Mouse (Mus musculus) neural tube, embryonic 11.5 days (tissue): ENCODE measurements around the gene Olfr645. TPM values are rescaled to one million over a fixed set of nuclear protein-coding genes. Genes with fewer than 3 reads are reported as not detected.

Source experiments
- ATAC-seq: fragments of 200-750 bp; cut with Nextera tagmentation; 2 replicates; pipeline ENCODE4 v1.8.0; 2017; ENCODE audit warnings: moderate number of reproducible peaks, mild to moderate bottlenecking, moderate TSS enrichment, moderate library complexity; ENCODE audit not compliant: insufficient read depth, low FRiP score, low TSS enrichment
- DNase-seq: peaks from one replicate; pipeline ENCODE4 v3.0.0-alpha.2; 2015; ENCODE audit warnings: low spot score
- H3K27ac ChIP-seq: fragments of 300-500 bp; sonication (generic); 2 replicates; pipeline ENCODE4 v1.5.1; 2014; ENCODE audit warnings: low read depth, mild to moderate bottlenecking, low read length
- H3K27me3 ChIP-seq: fragments of 300-500 bp; sonication (generic); 2 replicates; pipeline ENCODE4 v1.6.1; 2014; ENCODE audit warnings: mild to moderate bottlenecking, low read length, mixed read lengths; ENCODE audit not compliant: control insufficient read depth, insufficient read depth
- H3K36me3 ChIP-seq: fragments of 300-500 bp; sonication (generic); 2 replicates; pipeline ENCODE4 v1.6.1; 2014; ENCODE audit warnings: mild to moderate bottlenecking, low read length, moderate library complexity, mixed read lengths; ENCODE audit not compliant: control insufficient read depth, insufficient read depth
- H3K4me1 ChIP-seq: fragments of 300-500 bp; sonication (generic); 2 replicates; pipeline ENCODE4 v1.6.1; 2014; ENCODE audit warnings: low read length, mixed read lengths; ENCODE audit not compliant: control insufficient read depth, insufficient read depth
- H3K4me2 ChIP-seq: fragments of 300-500 bp; sonication (generic); 2 replicates; pipeline ENCODE4 v1.6.1; 2014; ENCODE audit warnings: low read depth, mild to moderate bottlenecking, moderate library complexity
- H3K4me3 ChIP-seq: fragments of 300-500 bp; sonication (generic); 2 replicates; pipeline ENCODE4 v1.5.1; 2014; ENCODE audit warnings: low read depth, low read length
- H3K9ac ChIP-seq: fragments of 300-500 bp; sonication (generic); 2 replicates; pipeline ENCODE4 v1.6.1; 2014; ENCODE audit warnings: mild to moderate bottlenecking, low read length
- H3K9me3 ChIP-seq: fragments of 300-500 bp; sonication (generic); 2 replicates; pipeline ENCODE4 v1.6.1; 2016; ENCODE audit warnings: low read length; ENCODE audit not compliant: control insufficient read depth
- WGBS: fragments of 180-500 bp; shearing (Covaris S2); extraction: QIAGEN DNeasy Blood & Tissue Kit; methylation state at CpG from one replicate; pipeline ENCODE4 v1.1.7; 2014; 5-methylcytosine and 5-hydroxymethylcytosine counted together
- polyA plus RNA-seq: library from polyadenylated mRNA; unstranded; fragments of >200 nt; fragmentation: Nextera tagmentation; extraction: Ambion mirVana; gene quantifications from 2 replicates; pipeline ENCODE4 v1.2.1, GENCODE M21; 2014

The Olfr645 gene
- polyA plus RNA-seq, 1 experiment from 2014 or later, result not detected

GRCm38 (mm10) chr7:104035145-104035544, 50.1 kb downstream of the Olfr645 start, which contains the start of gene Olfr641:
Gene Olfr641 (plus strand): TSS chr7:104035445.
- no peak within 1 kb of the TSS for H3K9ac ChIP-seq
- H3K27ac ChIP-seq, result no peak within 1 kb of the TSS
- no peaks in the 10 kb centered on the region for H3K4me1 ChIP-seq
- DNase-seq, result no peak
- no peaks in the 10 kb centered on the region for H3K27me3 ChIP-seq
- no peak for ATAC-seq
- no peak within 1 kb of the TSS for H3K4me3 ChIP-seq
- H3K4me2 ChIP-seq, result no peak within 1 kb of the TSS
- no peaks in the 10 kb centered on the region for H3K36me3 ChIP-seq
- H3K9me3 ChIP-seq, result no peaks in the 10 kb centered on the region
- WGBS, result 80% methylated on average over 1 of the region's 1 CpGs

Other genes with a start within 250 kb of the Olfr645 start
- gene Hbb-bh2, start 244.9 kb downstream of the Olfr645 start, polyA plus RNA-seq, result not detected in 2 replicates
- 2,034 and 2,085 TPM in 2 replicates for gene Hbb-bh1, start 242.3 kb downstream of the Olfr645 start, polyA plus RNA-seq
- 8,929 and 9,080 TPM in 2 replicates for gene Hbb-y, start 232.2 kb downstream of the Olfr645 start, polyA plus RNA-seq
- not detected in 2 replicates for gene Olfr66, start 199.2 kb downstream of the Olfr645 start, polyA plus RNA-seq
- gene Olfr64, start 191.0 kb downstream of the Olfr645 start, polyA plus RNA-seq, result not detected in 2 replicates
- not detected in 2 replicates for gene Olfr65, start 182.0 kb downstream of the Olfr645 start, polyA plus RNA-seq
- gene Olfr631, start 156.6 kb downstream of the Olfr645 start, polyA plus RNA-seq, result not detected in 2 replicates
- gene Olfr632, start 151.1 kb downstream of the Olfr645 start, polyA plus RNA-seq, result not detected in 2 replicates
- not detected in 2 replicates for gene Olfr633, start 141.0 kb downstream of the Olfr645 start, polyA plus RNA-seq
- gene Olfr635, start 114.3 kb downstream of the Olfr645 start, polyA plus RNA-seq, result not detected in 2 replicates
- not detected in 2 replicates for gene Olfr638, start 86.7 kb downstream of the Olfr645 start, polyA plus RNA-seq
- not detected in 2 replicates for gene Olfr639, start 68.2 kb downstream of the Olfr645 start, polyA plus RNA-seq
- not detected in 2 replicates for gene Olfr640, start 59.9 kb downstream of the Olfr645 start, polyA plus RNA-seq
- not detected in 2 replicates for gene Olfr641, start 50.0 kb downstream of the Olfr645 start, polyA plus RNA-seq
- not detected in 2 replicates for gene Olfr642, start 32.8 kb downstream of the Olfr645 start, polyA plus RNA-seq
- gene 4930516K23Rik, start 24.0 kb downstream of the Olfr645 start, polyA plus RNA-seq, result not detected in 2 replicates
- gene Olfr644, start 13.6 kb downstream of the Olfr645 start, polyA plus RNA-seq, result not detected in 2 replicates
- not detected in 2 replicates for gene Olfr646, start 19.4 kb upstream of the Olfr645 start, polyA plus RNA-seq
- gene Ubqln5, start 44.4 kb upstream of the Olfr645 start, polyA plus RNA-seq, result not detected in 2 replicates
- not detected in 2 replicates for gene Olfr643, start 51.9 kb upstream of the Olfr645 start, polyA plus RNA-seq
- gene Ubqln3, start 57.8 kb upstream of the Olfr645 start, polyA plus RNA-seq, result not detected in 2 replicates
- not detected in 2 replicates for gene Ubqlnl, start 65.1 kb upstream of the Olfr645 start, polyA plus RNA-seq
- gene Olfm5, start 79.4 kb upstream of the Olfr645 start, polyA plus RNA-seq, result 0.11 TPM in 1 of 2 replicates, not detected in the other
- gene Olfr648, start 97.9 kb upstream of the Olfr645 start, polyA plus RNA-seq, result 0.16 and 0.17 TPM in 2 replicates
- not detected in 2 replicates for gene Olfr649, start 110.5 kb upstream of the Olfr645 start, polyA plus RNA-seq
- 2.5 and 3.1 TPM in 2 replicates for gene Trim6, start 133.3 kb upstream of the Olfr645 start, polyA plus RNA-seq
- 0.74 and 0.84 TPM in 2 replicates for gene Trim34a, start 159.0 kb upstream of the Olfr645 start, polyA plus RNA-seq
- 0.07 TPM in 2 replicates for gene Trim5, start 202.6 kb upstream of the Olfr645 start, polyA plus RNA-seq
- gene Trim12a, start 230.0 kb upstream of the Olfr645 start, polyA plus RNA-seq, result 2.2 TPM in 2 replicates
- not detected in 2 replicates for gene Trim34b, start 244.0 kb upstream of the Olfr645 start, polyA plus RNA-seq